Comparison of ENCODE assay signal across 19 mouse cellular contexts in the genomic region with DNA sequence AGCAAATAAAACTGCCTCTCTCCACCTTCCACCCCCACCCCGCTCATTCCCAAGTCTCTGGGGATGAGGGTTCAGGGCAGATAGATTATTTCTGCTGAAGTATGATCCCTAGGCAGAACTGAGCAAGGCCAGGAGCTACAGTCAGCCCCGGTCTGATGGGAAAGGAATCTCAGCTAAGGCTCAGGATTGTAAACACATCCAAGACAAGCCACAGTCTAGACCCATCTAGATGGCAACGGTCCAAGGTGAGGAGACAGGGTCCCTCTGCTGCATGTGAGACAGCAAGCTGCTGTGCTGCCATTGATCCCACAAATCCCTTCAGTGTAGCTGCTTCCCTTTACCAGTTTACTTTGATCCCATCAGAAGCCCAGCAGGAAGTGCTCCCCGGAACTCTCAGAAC.
A peak's percentile ranks its signal among the peaks of the same experiment; 100 is the strongest.
DNase-seq lines count a peak whose midpoint lies in the region; ATAC-seq and TF ChIP-seq lines count a peak whose summit lies in the region.
"Had no signal": no experiment of that assay in that cellular context is flagged by ENCODE, and none has a peak within 500 bp of the region (broad histone marks: within the 10 kb centered on the region; RNA-seq: fewer than 3 reads in every experiment).

No protein-coding gene starts in this region.

- WGBS in kidney, embryonic 16.5 days: 66% methylated on average over 4 of the region's 4 CpGs
- WGBS in lung, postnatal 0 days: 24% methylated on average over 4 of the region's 4 CpGs
- WGBS in lung, adult 2 months: 45% methylated on average over 4 of the region's 4 CpGs
- WGBS in intestine, embryonic 15.5 days: 29% methylated on average over 4 of the region's 4 CpGs
- 60% methylated on average over 4 of the region's 4 CpGs for WGBS in kidney, embryonic 14.5 days

- no peak for TF ChIP-seq CTCF in lung, postnatal 0 days (IDR thresholded peaks at IDR 0.05)
- no peak for TF ChIP-seq CTCF in lung, adult 2 months (IDR thresholded peaks at IDR 0.05; ENCODE audit: insufficient read depth, low read length)

- peak; percentile 17 for DNase-seq in kidney, adult 11 months
- no peak for DNase-seq in lung, postnatal 0 days (ENCODE audit: low spot score)
- DNase-seq in lung, adult 2 months: no peak
- DNase-seq: cerebellum, adult 9-10 months; gastrocnemius, postnatal 25 days; heart, adult 2 months; heart, postnatal 36 days; right cerebral cortex, postnatal 25 days had no signal

- H3K9me3 ChIP-seq in kidney, embryonic 16.5 days (ENCODE audit: low read length): no peaks in the 10 kb centered on the region
- no peaks in the 10 kb centered on the region for H3K9me3 ChIP-seq in lung, postnatal 0 days (ENCODE audit: low read length)
- no peaks in the 10 kb centered on the region for H3K9me3 ChIP-seq in intestine, embryonic 15.5 days
- no peaks in the 10 kb centered on the region for H3K9me3 ChIP-seq in kidney, embryonic 14.5 days (ENCODE audit: control insufficient read depth, low read length)
- H3K9me3 ChIP-seq: embryonic facial prominence, embryonic 13.5 days; forebrain, embryonic 15.5 days; liver, embryonic 15.5 days; stomach, embryonic 15.5 days had no signal

- no peak overlapping the region for H3K27ac ChIP-seq in kidney, embryonic 16.5 days (ENCODE audit: low read length)
- no peak overlapping the region for H3K27ac ChIP-seq in lung, postnatal 0 days (ENCODE audit: low read length)
- H3K27ac ChIP-seq in intestine, embryonic 15.5 days: no peak overlapping the region
- H3K27ac ChIP-seq in kidney, embryonic 14.5 days (ENCODE audit: low read depth, low read length): no peak overlapping the region
- H3K27ac ChIP-seq: embryonic facial prominence, embryonic 13.5 days; forebrain, embryonic 15.5 days; heart, adult 2 months; limb, embryonic 13.5 days; liver, embryonic 15.5 days; midbrain, embryonic 13.5 days; stomach, embryonic 15.5 days had no signal

- H3K4me3 ChIP-seq in kidney, embryonic 16.5 days (ENCODE audit: low read length): no peak overlapping the region
- H3K4me3 ChIP-seq in lung, postnatal 0 days (ENCODE audit: low read depth, low read length): no peak overlapping the region
- no peak overlapping the region for H3K4me3 ChIP-seq in lung, adult 2 months (replicated peaks; ENCODE audit: extremely low read depth, low read depth, low read length)
- no peak overlapping the region for H3K4me3 ChIP-seq in intestine, embryonic 15.5 days (replicated peaks)
- no peak overlapping the region for H3K4me3 ChIP-seq in kidney, embryonic 14.5 days (ENCODE audit: low read length)
- H3K4me3 ChIP-seq: embryonic facial prominence, embryonic 13.5 days; forebrain, embryonic 15.5 days; heart, adult 2 months; limb, embryonic 13.5 days; liver, embryonic 15.5 days; midbrain, embryonic 13.5 days; myocyte; stomach, embryonic 15.5 days had no signal

- H3K4me1 ChIP-seq in kidney, embryonic 16.5 days (ENCODE audit: insufficient read depth, low read length): 0 out of 2 replicates have a peak, but pooled peaks cover 2% of the 10 kb centered on the region
- H3K4me1 ChIP-seq in lung, postnatal 0 days (ENCODE audit: insufficient read depth, low read depth, low read length): no peaks in the 10 kb centered on the region; the same call in 1 of the 2 replicates
- H3K4me1 ChIP-seq in lung, adult 2 months (ENCODE audit: control insufficient read depth, insufficient read depth, low read length): no peaks in the 10 kb centered on the region
- H3K4me1 ChIP-seq in intestine, embryonic 15.5 days (replicated peaks): peaks cover 10% of the 10 kb centered on the region; the same call in 1 of the 2 replicates
- no peaks in the 10 kb centered on the region for H3K4me1 ChIP-seq in kidney, embryonic 14.5 days (ENCODE audit: control insufficient read depth, insufficient read depth, low read length)
- H3K4me1 ChIP-seq: embryonic facial prominence, embryonic 13.5 days; forebrain, embryonic 15.5 days; liver, embryonic 15.5 days; stomach, embryonic 15.5 days had no signal

- no peak for TF ChIP-seq EP300 in lung, postnatal 0 days (IDR thresholded peaks at IDR 0.05)

- no peak for ATAC-seq in kidney, embryonic 16.5 days (ENCODE audit: low FRiP score, low TSS enrichment)
- ATAC-seq in lung, postnatal 0 days: 0 out of 2 replicates have a peak, but pooled peaks have one; percentile 23
- peak; percentile 58; the same call in 1 of the 2 replicates for ATAC-seq in intestine, embryonic 15.5 days
- peak; percentile 52; the same call in 1 of the 2 replicates for ATAC-seq in kidney, embryonic 14.5 days (ENCODE audit: low FRiP score, low TSS enrichment)
- ATAC-seq in activated CD4-positive, CD25-positive, alpha-beta regulatory T cell, adult 4 months: no peak
- ATAC-seq: forebrain, embryonic 15.5 days; midbrain, embryonic 13.5 days had no signal

- no peaks in the 10 kb centered on the region for H3K36me3 ChIP-seq in kidney, embryonic 16.5 days (ENCODE audit: insufficient read depth, low read length)
- H3K36me3 ChIP-seq in lung, postnatal 0 days (ENCODE audit: insufficient read depth, low read length): no peaks in the 10 kb centered on the region
- H3K36me3 ChIP-seq in intestine, embryonic 15.5 days: no peaks in the 10 kb centered on the region
- no peaks in the 10 kb centered on the region for H3K36me3 ChIP-seq in kidney, embryonic 14.5 days (ENCODE audit: control insufficient read depth, insufficient read depth, low read length)
- H3K36me3 ChIP-seq: embryonic facial prominence, embryonic 13.5 days; forebrain, embryonic 15.5 days; limb, embryonic 13.5 days; liver, embryonic 15.5 days; midbrain, embryonic 13.5 days; stomach, embryonic 15.5 days had no signal

- TF ChIP-seq POLR2A in lung, adult 2 months (IDR thresholded peaks at IDR 0.05; ENCODE audit: borderline replicate concordance, extremely low read depth, low read depth, low read length): no peak

- H3K9ac ChIP-seq in kidney, embryonic 16.5 days (replicated peaks; ENCODE audit: low read length): no peak overlapping the region
- H3K9ac ChIP-seq in lung, postnatal 0 days (replicated peaks; ENCODE audit: low read depth): no peak overlapping the region
- no peak overlapping the region for H3K9ac ChIP-seq in intestine, embryonic 15.5 days
- H3K9ac ChIP-seq in kidney, embryonic 14.5 days (ENCODE audit: low read depth, low read length): no peak overlapping the region
- H3K9ac ChIP-seq: embryonic facial prominence, embryonic 13.5 days; forebrain, embryonic 15.5 days; limb, embryonic 13.5 days; liver, embryonic 15.5 days; midbrain, embryonic 13.5 days; stomach, embryonic 15.5 days had no signal

- H3K27me3 ChIP-seq in kidney, embryonic 16.5 days (ENCODE audit: insufficient read depth, low read length): no peaks in the 10 kb centered on the region
- no peaks in the 10 kb centered on the region for H3K27me3 ChIP-seq in lung, postnatal 0 days (replicated peaks; ENCODE audit: insufficient read depth, low read length)
- H3K27me3 ChIP-seq in intestine, embryonic 15.5 days (replicated peaks): no peaks in the 10 kb centered on the region; the same call in 1 of the 2 replicates
- no peaks in the 10 kb centered on the region for H3K27me3 ChIP-seq in kidney, embryonic 14.5 days (ENCODE audit: control insufficient read depth, insufficient read depth, low read length)
- H3K27me3 ChIP-seq: embryonic facial prominence, embryonic 13.5 days; forebrain, embryonic 15.5 days; limb, embryonic 13.5 days; liver, embryonic 15.5 days; midbrain, embryonic 13.5 days; stomach, embryonic 15.5 days had no signal

- H3K4me2 ChIP-seq in kidney, embryonic 16.5 days (replicated peaks; ENCODE audit: low read depth, low read length): no peak overlapping the region
- no peak overlapping the region for H3K4me2 ChIP-seq in lung, postnatal 0 days (replicated peaks; ENCODE audit: low read depth, low read length)
- H3K4me2 ChIP-seq in intestine, embryonic 15.5 days (replicated peaks): no peak overlapping the region
- H3K4me2 ChIP-seq in kidney, embryonic 14.5 days (replicated peaks; ENCODE audit: low read depth, low read length): no peak overlapping the region
- H3K4me2 ChIP-seq: embryonic facial prominence, embryonic 13.5 days; forebrain, embryonic 15.5 days; limb, embryonic 13.5 days; liver, embryonic 15.5 days; midbrain, embryonic 13.5 days; stomach, embryonic 15.5 days had no signal

Comparison
In these comparisons a context has a peak if more than half of its experiments do, and no peak if none do; other contexts are left out.
1. ATAC-seq: peak in lung, postnatal 0 days (single experiment), intestine, embryonic 15.5 days (single experiment) and kidney, embryonic 14.5 days (single experiment); none in kidney, embryonic 16.5 days (single experiment) and activated CD4-positive, CD25-positive, alpha-beta regulatory T cell, adult 4 months (single experiment).